Mouse (Mus musculus): ENCODE measurements around the gene Slc18a2.

DNA sequence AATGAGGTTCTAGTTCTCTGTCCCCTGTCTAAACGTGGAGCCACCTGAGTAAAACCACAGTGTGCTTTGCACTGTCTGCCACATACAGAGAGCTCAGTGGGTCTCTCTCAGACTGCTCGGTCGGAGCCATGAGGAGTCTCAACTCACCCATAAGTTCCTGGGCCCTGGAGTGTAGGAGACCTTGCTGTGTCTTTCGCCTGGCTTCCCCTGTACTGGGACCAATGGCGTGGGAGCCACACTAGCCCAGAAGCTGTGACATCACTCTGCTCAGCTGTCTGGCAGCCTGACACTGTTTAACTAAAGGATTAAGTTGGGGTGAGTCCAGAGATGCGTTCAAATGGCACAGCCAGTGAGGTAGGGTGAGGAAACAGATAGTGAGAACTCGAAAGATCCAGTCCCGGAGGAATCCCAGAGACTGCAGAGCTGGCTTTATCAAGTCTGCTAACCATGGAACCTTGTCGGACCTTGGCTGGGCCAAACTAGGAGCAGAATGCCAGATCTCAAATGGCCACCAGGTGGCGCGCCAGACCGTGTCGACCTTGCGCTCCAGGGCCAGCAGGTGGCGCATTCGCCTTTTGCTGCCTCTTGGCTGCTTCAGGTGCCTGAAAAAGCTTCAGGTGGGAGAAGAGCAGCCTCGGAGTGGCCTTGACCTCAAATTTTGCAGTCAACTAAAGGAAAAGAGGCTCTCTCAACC, 21.4 kb upstream of the Slc18a2 start:
- peak; percentile 100; the same call in 1 of the 2 replicates for TF ChIP-seq CTCF (conservative IDR thresholded peaks at IDR 0.05; ENCODE audit: insufficient read depth, insufficient read length, low read depth, low read length)
- TF ChIP-seq POLR2A (IDR thresholded peaks at IDR 0.05; ENCODE audit: low read depth, low read length), result no peak

All from kidney, adult 2 months (tissue).